Mouse (Mus musculus) induced T-regulatory cell, adult 2 months (primary cell): ENCODE results near the gene Foxn2.
"Not testable (repeated sequence)": the region's sequence is repeated elsewhere in the genome, so short reads cannot be mapped to it uniquely, and the experiment has no call there.

Experiments used
- DNase-seq: peaks from one replicate; pipeline ENCODE4 v3.0.0-alpha.2; 2012; ENCODE audit warnings: low read depth

Foxn2 gene

GRCm38 (mm10) chr17:88441432-88442174 is 1.1 kb downstream of the Foxn2 start:
- DNase-seq: peak; percentile 87

GRCm38 (mm10) chr17:88442661-88443060 is 2.1 kb downstream of the Foxn2 start:
- DNase-seq: peak; percentile 60

GRCm38 (mm10) chr17:88443186-88443585 is 2.7 kb downstream of the Foxn2 start:
- DNase-seq: peak; percentile 62

- no peak for DNase-seq
These were observed 17.6 kb downstream of the Foxn2 start for GRCm38 (mm10) chr17:88458079-88458478.

- no peak for DNase-seq
These were observed 19.0 kb downstream of the Foxn2 start for GRCm38 (mm10) chr17:88459516-88459915.

- no peak for DNase-seq
These were observed 19.7 kb downstream of the Foxn2 start for GRCm38 (mm10) chr17:88459916-88460901.

GRCm38 (mm10) chr17:88462658-88463057 is 22.1 kb downstream of the Foxn2 start:
- no peak for DNase-seq

GRCm38 (mm10) chr17:88466591-88466990 is 26.1 kb downstream of the Foxn2 start:
- no peak for DNase-seq

- DNase-seq: no peak
These were observed 27.2 kb downstream of the Foxn2 start for GRCm38 (mm10) chr17:88467696-88468095.

GRCm38 (mm10) chr17:88468655-88469398 is 28.3 kb downstream of the Foxn2 start:
- not testable (repeated sequence) for DNase-seq

GRCm38 (mm10) chr17:88473766-88474165 is 33.3 kb downstream of the Foxn2 start:
- no peak for DNase-seq

GRCm38 (mm10) chr17:88477165-88477564 is 36.7 kb downstream of the Foxn2 start:
- DNase-seq: no peak

GRCm38 (mm10) chr17:88477699-88478098 is 37.2 kb downstream of the Foxn2 start:
- DNase-seq: no peak

- DNase-seq: peak; percentile 74
These were observed 38.5 kb downstream of the Foxn2 start for GRCm38 (mm10) chr17:88479040-88479439.

GRCm38 (mm10) chr17:88480369-88480768 is 39.9 kb downstream of the Foxn2 start:
- peak; percentile 65 for DNase-seq

- no peak for DNase-seq
These were observed 40.6 kb downstream of the Foxn2 start for GRCm38 (mm10) chr17:88481062-88481461.

GRCm38 (mm10) chr17:88481587-88481986 is 41.1 kb downstream of the Foxn2 start:
- DNase-seq: no peak

- DNase-seq: peak; percentile 72
These were observed 44.0 kb downstream of the Foxn2 start for GRCm38 (mm10) chr17:88484539-88484938.

- no peak for DNase-seq
These were observed 44.4 kb downstream of the Foxn2 start for GRCm38 (mm10) chr17:88484951-88485350.

- DNase-seq: no peak
These were observed 50.0 kb downstream of the Foxn2 start for GRCm38 (mm10) chr17:88490546-88490945.

GRCm38 (mm10) chr17:88491366-88492106 is 51.0 kb downstream of the Foxn2 start:
- peak; percentile 33 for DNase-seq
